Mouse (Mus musculus) MEL (cell line): Measurements from ENCODE around the gene Pmpcb.

Source experiments
- CTCF ChIP-seq, 3 experiments: IDR thresholded peaks in 2 of 3; conservative IDR thresholded peaks in 1 of 3; 2 replicates each; pipeline ENCODE4 v1.5.1; 2011 to 2012; ENCODE audit warnings: low read length in 3 of 3, low read depth in 2 of 3, mild to moderate bottlenecking in 2 of 3, improper control_type of control experiment in 1 of 3, inconsistent platforms in 1 of 3, mixed read lengths in 1 of 3, moderate library complexity in 1 of 3; ENCODE audit not compliant: control insufficient read depth in 1 of 3, insufficient read depth in 1 of 3, poor library complexity in 1 of 3, severe bottlenecking in 1 of 3
- EP300 ChIP-seq, 2 experiments: IDR thresholded peaks; 2 replicates each; pipeline ENCODE4 v1.6.1; 2011; ENCODE audit warnings: improper control_type of control experiment in 2 of 2, low read length in 2 of 2, low read depth in 1 of 2, mild to moderate bottlenecking in 1 of 2
- MAX ChIP-seq: IDR thresholded peaks from 2 replicates; pipeline ENCODE4 v1.6.1; 2011; ENCODE audit warnings: low read length, improper control_type of control experiment
- MEF2A ChIP-seq: IDR thresholded peaks from 2 replicates; pipeline ENCODE4 v1.6.1; 2014; ENCODE audit warnings: low read depth, mild to moderate bottlenecking, inconsistent platforms, low read length, improper control_type of control experiment; ENCODE audit not compliant: poor library complexity, insufficient replicate concordance, severe bottlenecking; ENCODE audit errors: extremely low read depth
- POLR2A ChIP-seq, 2 experiments: IDR thresholded peaks; 2 replicates each; pipeline ENCODE4 v1.6.1; 2011 to 2012; ENCODE audit warnings: low read length in 2 of 2, mild to moderate bottlenecking in 2 of 2, control low read depth in 1 of 2, improper control_type of control experiment in 1 of 2, low read depth in 1 of 2, moderate library complexity in 1 of 2; ENCODE audit not compliant: control insufficient read depth in 1 of 2, insufficient read depth in 1 of 2, poor library complexity in 1 of 2
- ZKSCAN1 ChIP-seq: IDR thresholded peaks from 2 replicates; pipeline ENCODE4 v1.6.1; 2012; ENCODE audit warnings: low read depth, mild to moderate bottlenecking, inconsistent platforms, low read length, improper control_type of control experiment, moderate library complexity

DNA sequence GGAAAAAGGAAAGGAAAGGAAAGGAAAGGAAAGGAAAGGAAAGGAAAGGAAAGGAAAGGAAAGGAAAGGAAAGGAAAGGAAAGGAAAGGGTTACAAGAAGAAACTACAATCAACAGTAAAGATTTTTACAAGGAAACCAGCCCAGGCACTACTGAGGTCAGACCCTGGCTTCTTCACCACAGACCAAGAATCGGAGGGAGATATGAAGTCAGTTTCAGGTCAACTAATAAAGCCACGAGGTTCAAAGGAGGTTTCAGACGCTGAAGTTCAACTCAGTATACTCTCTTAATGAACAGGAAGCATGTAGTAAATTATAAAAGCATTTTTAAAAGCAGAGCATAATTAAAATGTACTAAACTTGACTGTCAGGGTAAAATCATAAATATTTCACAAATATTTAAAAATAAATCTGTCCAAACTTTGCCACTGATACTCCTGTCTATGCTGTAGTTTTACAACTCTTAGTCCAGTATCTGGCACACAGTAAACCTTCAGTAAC lies 43.5 kb upstream of the Pmpcb start:
- TF ChIP-seq ZKSCAN1 (no peak), MEF2A (no peak), EP300 (IDR thresholded peaks at IDR 0.05; ENCODE audit: low read depth in 1 of 2, low read length in 2 of 2) (no peak), CTCF (IDR thresholded peaks at IDR 0.05 in 2 of 3, conservative IDR thresholded peaks at IDR 0.05 in 1 of 3; ENCODE audit: control insufficient read depth in 1 of 3, insufficient read depth in 1 of 3, low read depth in 2 of 3, low read length in 3 of 3, poor library complexity in 1 of 3, severe bottlenecking in 1 of 3) (no peak), MAX (no peak), POLR2A (IDR thresholded peaks at IDR 0.05; ENCODE audit: control insufficient read depth in 1 of 2, insufficient read depth in 1 of 2, low read depth in 1 of 2, low read length in 2 of 2, poor library complexity in 1 of 2) (no peak)
